Mouse (Mus musculus): ENCODE data around the gene Zfhx3. TPM values are rescaled to one million over a fixed set of nuclear protein-coding genes. Genes with fewer than 3 reads are reported as not detected.

The Zfhx3 gene
- total RNA-seq, 1 experiment from 2014 or later = 2.1 TPM

- no peak for ATAC-seq (replicated peaks in 1 of 2; ENCODE audit: insufficient read depth in 1 of 2, low FRiP score in 2 of 2, low TSS enrichment in 1 of 2, low read depth in 1 of 2, poor library complexity in 2 of 2, severe bottlenecking in 2 of 2)
These were observed 729.6 kb downstream of the Zfhx3 start for GRCm38 (mm10) chr8:108671939-108672515.

- ATAC-seq (replicated peaks in 1 of 2; ENCODE audit: insufficient read depth in 1 of 2, low FRiP score in 2 of 2, low TSS enrichment in 1 of 2, low read depth in 1 of 2, poor library complexity in 2 of 2, severe bottlenecking in 2 of 2) = no peak
These were observed 732.6 kb downstream of the Zfhx3 start for GRCm38 (mm10) chr8:108675001-108675525.

- no peak for ATAC-seq (replicated peaks in 1 of 2; ENCODE audit: insufficient read depth in 1 of 2, low FRiP score in 2 of 2, low TSS enrichment in 1 of 2, low read depth in 1 of 2, poor library complexity in 2 of 2, severe bottlenecking in 2 of 2)
These were observed 747.2 kb downstream of the Zfhx3 start for GRCm38 (mm10) chr8:108689694-108690093.

GRCm38 (mm10) chr8:108690576-108691455 is 748.4 kb downstream of the Zfhx3 start:
- 0 out of 4 replicates have a peak, but pooled peaks of 1 of the 2 experiments have one; percentile 1 for ATAC-seq (replicated peaks in 1 of 2; ENCODE audit: insufficient read depth in 1 of 2, low FRiP score in 2 of 2, low TSS enrichment in 1 of 2, low read depth in 1 of 2, poor library complexity in 2 of 2, severe bottlenecking in 2 of 2)

- ATAC-seq (replicated peaks in 1 of 2; ENCODE audit: insufficient read depth in 1 of 2, low FRiP score in 2 of 2, low TSS enrichment in 1 of 2, low read depth in 1 of 2, poor library complexity in 2 of 2, severe bottlenecking in 2 of 2) = peak; percentile 68 to 72
These were observed 749.2 kb downstream of the Zfhx3 start for GRCm38 (mm10) chr8:108691456-108692238.

GRCm38 (mm10) chr8:108692239-108692627 is 749.8 kb downstream of the Zfhx3 start:
- no peak for ATAC-seq (replicated peaks in 1 of 2; ENCODE audit: insufficient read depth in 1 of 2, low FRiP score in 2 of 2, low TSS enrichment in 1 of 2, low read depth in 1 of 2, poor library complexity in 2 of 2, severe bottlenecking in 2 of 2)

- ATAC-seq (replicated peaks in 1 of 2; ENCODE audit: insufficient read depth in 1 of 2, low FRiP score in 2 of 2, low TSS enrichment in 1 of 2, low read depth in 1 of 2, poor library complexity in 2 of 2, severe bottlenecking in 2 of 2) = no peak
These were observed 750.5 kb downstream of the Zfhx3 start for GRCm38 (mm10) chr8:108692669-108693665.

GRCm38 (mm10) chr8:108693841-108694240 is 751.4 kb downstream of the Zfhx3 start:
- ATAC-seq (replicated peaks in 1 of 2; ENCODE audit: insufficient read depth in 1 of 2, low FRiP score in 2 of 2, low TSS enrichment in 1 of 2, low read depth in 1 of 2, poor library complexity in 2 of 2, severe bottlenecking in 2 of 2) = peak in 1 of 2 experiments; percentile 18; a peak in 1 of 4 replicates

GRCm38 (mm10) chr8:108694516-108694915 is 752.1 kb downstream of the Zfhx3 start:
- ATAC-seq (replicated peaks in 1 of 2; ENCODE audit: insufficient read depth in 1 of 2, low FRiP score in 2 of 2, low TSS enrichment in 1 of 2, low read depth in 1 of 2, poor library complexity in 2 of 2, severe bottlenecking in 2 of 2) = no peak

- no peak for ATAC-seq (replicated peaks in 1 of 2; ENCODE audit: insufficient read depth in 1 of 2, low FRiP score in 2 of 2, low TSS enrichment in 1 of 2, low read depth in 1 of 2, poor library complexity in 2 of 2, severe bottlenecking in 2 of 2)
These were observed 752.9 kb downstream of the Zfhx3 start for GRCm38 (mm10) chr8:108695242-108695880.

- ATAC-seq (replicated peaks in 1 of 2; ENCODE audit: insufficient read depth in 1 of 2, low FRiP score in 2 of 2, low TSS enrichment in 1 of 2, low read depth in 1 of 2, poor library complexity in 2 of 2, severe bottlenecking in 2 of 2) = peak; percentile 25 to 29; a peak in 2 of 4 replicates
These were observed 753.6 kb downstream of the Zfhx3 start for GRCm38 (mm10) chr8:108695938-108696630.

- no peak for ATAC-seq (replicated peaks in 1 of 2; ENCODE audit: insufficient read depth in 1 of 2, low FRiP score in 2 of 2, low TSS enrichment in 1 of 2, low read depth in 1 of 2, poor library complexity in 2 of 2, severe bottlenecking in 2 of 2)
These were observed 754.4 kb downstream of the Zfhx3 start for GRCm38 (mm10) chr8:108696631-108697410.

GRCm38 (mm10) chr8:108697589-108697988 is 755.1 kb downstream of the Zfhx3 start:
- peak; percentile 39 to 44; a peak in 2 of 4 replicates for ATAC-seq (replicated peaks in 1 of 2; ENCODE audit: insufficient read depth in 1 of 2, low FRiP score in 2 of 2, low TSS enrichment in 1 of 2, low read depth in 1 of 2, poor library complexity in 2 of 2, severe bottlenecking in 2 of 2)

- 0 out of 4 replicates have a peak, but pooled peaks of 1 of the 2 experiments have one; percentile 8 for ATAC-seq (replicated peaks in 1 of 2; ENCODE audit: insufficient read depth in 1 of 2, low FRiP score in 2 of 2, low TSS enrichment in 1 of 2, low read depth in 1 of 2, poor library complexity in 2 of 2, severe bottlenecking in 2 of 2)
These were observed 755.7 kb downstream of the Zfhx3 start for GRCm38 (mm10) chr8:108698101-108698660.

GRCm38 (mm10) chr8:108699011-108699410 is 756.6 kb downstream of the Zfhx3 start:
- no peak for ATAC-seq (replicated peaks in 1 of 2; ENCODE audit: insufficient read depth in 1 of 2, low FRiP score in 2 of 2, low TSS enrichment in 1 of 2, low read depth in 1 of 2, poor library complexity in 2 of 2, severe bottlenecking in 2 of 2)
